In genomic region chr1:74135326-74135950, GRCm38 (mm10) we compare ENCODE assay signal across 32 mouse cellular contexts. TPM values are rescaled to one million over a fixed set of nuclear protein-coding genes. Genes with fewer than 3 reads are reported as not detected.
DNase-seq lines count a peak whose midpoint lies in the region; ATAC-seq and TF ChIP-seq lines count a peak whose summit lies in the region.
"Had no signal": no experiment of that assay in that cellular context is flagged by ENCODE, and none has a peak within 500 bp of the region (broad histone marks: within the 10 kb centered on the region; RNA-seq: fewer than 3 reads in every experiment).

No protein-coding gene starts in this region.

- peak; percentile 67 for ATAC-seq in common myeloid progenitor, adult 5-6 weeks (replicated peaks; ENCODE audit: low read depth, poor library complexity, severe bottlenecking)
- ATAC-seq in liver, embryonic 16.5 days (ENCODE audit: low read depth) = peak; percentile 37; the same call in 1 of the 2 replicates
- ATAC-seq in CD4-positive, CD25-positive, alpha-beta regulatory T cell, adult 4 months = no peak
- no peak for ATAC-seq in forebrain, embryonic 11.5 days (replicated peaks; ENCODE audit: low FRiP score)
- ATAC-seq: hindbrain, embryonic 16.5 days; intestine, embryonic 15.5 days had no signal

- no peaks in the 10 kb centered on the region for H3K9me3 ChIP-seq in CH12.LX (replicated peaks; ENCODE audit: low read length)
- H3K9me3 ChIP-seq in liver, embryonic 16.5 days (replicated peaks; ENCODE audit: control insufficient read depth, low read length) = no peaks in the 10 kb centered on the region
- no peaks in the 10 kb centered on the region for H3K9me3 ChIP-seq in forebrain, embryonic 11.5 days (ENCODE audit: control insufficient read depth, low read length)
- H3K9me3 ChIP-seq: embryonic facial prominence, embryonic 12.5 days; forebrain, embryonic 12.5 days; G1E; hindbrain, embryonic 10.5 days; intestine, embryonic 15.5 days; midbrain, embryonic 10.5 days; neural tube, embryonic 12.5 days had no signal

- in situ Hi-C loops in CH12.LX (cut with MboI; ENCODE audit: low pct_ligation_motif_present, low pct_unique_long_range_greater_than_20kb, low sequenced_read_pairs) = loop anchor here (5.0 kb wide), 1 partner anchor 233 kb away; no protein-coding TSS in a partner anchor

- no peak for TF ChIP-seq POLR2A in CH12.LX (IDR thresholded peaks at IDR 0.05; ENCODE audit: low read depth, low read length)

- H3K27ac ChIP-seq in CH12.LX (ENCODE audit: insufficient read depth, low read depth) = no peak overlapping the region
- H3K27ac ChIP-seq in liver, embryonic 16.5 days (ENCODE audit: low read length) = no peak overlapping the region
- H3K27ac ChIP-seq in forebrain, embryonic 11.5 days (ENCODE audit: low read depth, low read length) = no peak overlapping the region
- H3K27ac ChIP-seq: embryonic facial prominence, embryonic 12.5 days; forebrain, embryonic 12.5 days; hindbrain, embryonic 10.5 days; intestine, embryonic 15.5 days; layer of hippocampus, adult 2 months; midbrain, embryonic 10.5 days; neural tube, embryonic 12.5 days; stomach, postnatal 0 days had no signal

- dilution Hi-C loops in CH12.LX (cut with MboI; ENCODE audit: extremely low pct_ligation_motif_present, extremely low pct_unique_long_range_greater_than_20kb, low sequenced_read_pairs) = no loop called here

- H3K79me2 ChIP-seq in CH12.LX (replicated peaks; ENCODE audit: control insufficient read depth, extremely low read depth, insufficient read depth, poor library complexity, severe bottlenecking) = no peaks in the 10 kb centered on the region

- DNase-seq in 3T3-L1 (ENCODE audit: low read depth, low spot score) = peak; percentile 48
- no peak for DNase-seq in CH12.LX (ENCODE audit: extremely low read depth)
- no peak for DNase-seq in testis, postnatal 14 days (ENCODE audit: low spot score)
- no peak for DNase-seq in forebrain, embryonic 11.5 days (ENCODE audit: low spot score)
- DNase-seq: adrenal gland, postnatal 14 days; cerebellum, adult 9-11 months; gastrocnemius, postnatal 36 days; kidney, adult 8-10 months; kidney, postnatal 14 days; lung, adult 18-20 months; lung, postnatal 14 days; right cerebral cortex, postnatal 14 days had no signal

- no peaks in the 10 kb centered on the region for H3K36me3 ChIP-seq in CH12.LX (replicated peaks in 1 of 2; ENCODE audit: control insufficient read depth in 1 of 2, insufficient read depth in 1 of 2, low read length in 1 of 2)
- no peaks in the 10 kb centered on the region for H3K36me3 ChIP-seq in liver, embryonic 16.5 days (ENCODE audit: control insufficient read depth, insufficient read depth)
- H3K36me3 ChIP-seq in forebrain, embryonic 11.5 days (ENCODE audit: control insufficient read depth, insufficient read depth, low read length) = no peaks in the 10 kb centered on the region
- H3K36me3 ChIP-seq: embryonic facial prominence, embryonic 12.5 days; forebrain, embryonic 12.5 days; G1E; hindbrain, embryonic 10.5 days; intestine, embryonic 15.5 days; midbrain, embryonic 10.5 days; neural tube, embryonic 12.5 days had no signal

- WGBS in liver, embryonic 16.5 days (ENCODE audit: insufficient replicate concordance) = 29% methylated on average over 6 of the region's 6 CpGs
- WGBS in forebrain, embryonic 11.5 days = 83% methylated on average over 6 of the region's 6 CpGs

- H3K4me2 ChIP-seq in CH12.LX (ENCODE audit: insufficient read depth, low read depth, poor library complexity, severe bottlenecking) = no peak overlapping the region
- H3K4me2 ChIP-seq in liver, embryonic 16.5 days (ENCODE audit: low read depth, low read length) = no peak overlapping the region
- H3K4me2 ChIP-seq in forebrain, embryonic 11.5 days (ENCODE audit: low read depth, low read length, severe bottlenecking) = no peak overlapping the region
- H3K4me2 ChIP-seq: embryonic facial prominence, embryonic 12.5 days; forebrain, embryonic 12.5 days; heart, embryonic 11.5 days; intestine, embryonic 15.5 days; neural tube, embryonic 12.5 days had no signal

- no peak for TF ChIP-seq CTCF in CH12.LX (conservative IDR thresholded peaks at IDR 0.05 in 1 of 2, IDR thresholded peaks at IDR 0.05 in 1 of 2; ENCODE audit: low read depth in 2 of 2, low read length in 2 of 2)

- TF ChIP-seq EP300 in CH12.LX (IDR thresholded peaks at IDR 0.05; ENCODE audit: low read length) = no peak

- peaks cover 0 to 10% of the 10 kb centered on the region in 2 experiments; a peak in 2 of 4 replicates for H3K4me1 ChIP-seq in CH12.LX (ENCODE audit: control insufficient read depth in 1 of 2, insufficient read depth in 2 of 2)
- peaks cover 8% of the 10 kb centered on the region; the same call in 1 of the 2 replicates for H3K4me1 ChIP-seq in liver, embryonic 16.5 days (ENCODE audit: control insufficient read depth, low read depth, low read length)
- no peaks in the 10 kb centered on the region for H3K4me1 ChIP-seq in forebrain, embryonic 11.5 days (replicated peaks; ENCODE audit: control insufficient read depth, insufficient read depth, low read length)
- H3K4me1 ChIP-seq: embryonic facial prominence, embryonic 12.5 days; forebrain, embryonic 12.5 days; intestine, embryonic 15.5 days; midbrain, embryonic 10.5 days; neural tube, embryonic 12.5 days had no signal

- TF ChIP-seq RAD21 in CH12.LX (IDR thresholded peaks at IDR 0.05; ENCODE audit: low read depth, low read length) = no peak

- H3K4me3 ChIP-seq in CH12.LX (replicated peaks in 1 of 3; ENCODE audit: low read depth in 2 of 3, low read length in 2 of 3, poor library complexity in 1 of 3) = no peak overlapping the region
- no peak overlapping the region for H3K4me3 ChIP-seq in liver, embryonic 16.5 days (ENCODE audit: low read depth, low read length)
- H3K4me3 ChIP-seq in forebrain, embryonic 11.5 days (ENCODE audit: low read depth, low read length) = no peak overlapping the region
- H3K4me3 ChIP-seq: embryonic facial prominence, embryonic 12.5 days; forebrain, embryonic 12.5 days; hindbrain, embryonic 10.5 days; intestine, embryonic 15.5 days; layer of hippocampus, adult 2 months; midbrain, embryonic 10.5 days; neural tube, embryonic 12.5 days had no signal

- H3K9ac ChIP-seq in CH12.LX (ENCODE audit: insufficient read depth, low read depth) = no peak overlapping the region
- H3K9ac ChIP-seq in liver, embryonic 16.5 days (ENCODE audit: low read depth, low read length) = no peak overlapping the region
- no peak overlapping the region for H3K9ac ChIP-seq in forebrain, embryonic 11.5 days (ENCODE audit: low read length)
- H3K9ac ChIP-seq: embryonic facial prominence, embryonic 12.5 days; forebrain, embryonic 12.5 days; intestine, embryonic 15.5 days; neural tube, embryonic 12.5 days had no signal

- peaks cover 17% of the 10 kb centered on the region for H3K27me3 ChIP-seq in CH12.LX (replicated peaks)
- no peaks in the 10 kb centered on the region for H3K27me3 ChIP-seq in liver, embryonic 16.5 days (ENCODE audit: control insufficient read depth, insufficient read depth, low read depth, low read length)
- no peaks in the 10 kb centered on the region for H3K27me3 ChIP-seq in forebrain, embryonic 11.5 days (ENCODE audit: control insufficient read depth, insufficient read depth, low read length)
- H3K27me3 ChIP-seq: embryonic facial prominence, embryonic 12.5 days; forebrain, embryonic 12.5 days; intestine, embryonic 15.5 days; neural tube, embryonic 12.5 days had no signal

TF ChIP-seq in CH12.LX, 34 proteins besides CTCF, POLR2A, EP300 and RAD21:
- TF ChIP-seq MXI1 (IDR thresholded peaks at IDR 0.05; ENCODE audit: low read depth, low read length) (no peak), TBP (conservative IDR thresholded peaks at IDR 0.05; ENCODE audit: low read depth, low read length) (0 out of 2 replicates have a peak, but pooled peaks have one; percentile 24)

RNA-seq across cellular contexts. Expression of gene Rufy4, which starts 10.1 kb away (rescaled TPM):
- total RNA-seq in CH12.LX (2012; rRNA removed) = not detected in 2 replicates
- not detected in 2 replicates for total RNA-seq in CH12.LX (2014; rRNA removed)
- not detected in 2 replicates for polyA plus RNA-seq in CH12.LX (2012; ENCODE audit: insufficient read length, low read depth)
- total RNA-seq in common myeloid progenitor, adult 5-6 weeks (2017) = 3.8 and 4.0 TPM in 2 replicates
- 0.14 TPM in 1 of 2 replicates, not detected in the other for polyA plus RNA-seq in liver, embryonic 16.5 days (2015; fragmentation: Nextera tagmentation; extraction: Ambion mirVana)
- not detected for polyA plus RNA-seq in CD4-positive, CD25-positive, alpha-beta regulatory T cell, adult 4 months (2017; shearing (Covaris generic))
- 0.24 and 0.27 TPM in 2 replicates for polyA plus RNA-seq in forebrain, embryonic 11.5 days (2014; fragmentation: Nextera tagmentation; extraction: Ambion mirVana)
- total RNA-seq: layer of hippocampus, postnatal 25 days had no signal
- polyA plus RNA-seq: cortical plate, adult 2 months; G1E had no signal

RNA-seq across cellular contexts. Expression of gene Tns1, which starts 11.2 kb away (rescaled TPM):
- total RNA-seq in CH12.LX (2012; rRNA removed) (0.89 and 1.0 TPM in 2 replicates), CH12.LX (2014; rRNA removed) (0.40 and 0.89 TPM in 2 replicates)
- polyA plus RNA-seq in CH12.LX (2012; ENCODE audit: insufficient read length, low read depth) = 2.5 and 3.6 TPM in 2 replicates
- 15.4 and 39.4 TPM in 2 replicates for total RNA-seq in common myeloid progenitor, adult 5-6 weeks (2017)
- polyA plus RNA-seq in liver, embryonic 16.5 days (2015; fragmentation: Nextera tagmentation; extraction: Ambion mirVana) = 22.9 and 23.0 TPM in 2 replicates
- 10 to 100 TPM; 19.0 to 40.5 TPM for polyA plus RNA-seq in CD4-positive, CD25-positive, alpha-beta regulatory T cell, adult 4 months (2017; shearing (Covaris generic))
- polyA plus RNA-seq in forebrain, embryonic 11.5 days (2014; fragmentation: Nextera tagmentation; extraction: Ambion mirVana) = 15.6 and 17.1 TPM in 2 replicates

RNA-seq across cellular contexts. Expression of gene Cxcr2, which starts 18.4 kb away (rescaled TPM):
- 0.17 and 0.29 TPM in 2 replicates for total RNA-seq in CH12.LX (2012; rRNA removed)
- not detected in 2 replicates for total RNA-seq in CH12.LX (2014; rRNA removed)
- polyA plus RNA-seq in CH12.LX (2012; ENCODE audit: insufficient read length, low read depth) = 0.10 TPM in 1 of 2 replicates, not detected in the other
- total RNA-seq in common myeloid progenitor, adult 5-6 weeks (2017) = 9.4 and 9.6 TPM in 2 replicates
- polyA plus RNA-seq in liver, embryonic 16.5 days (2015; fragmentation: Nextera tagmentation; extraction: Ambion mirVana) = 1.8 and 2.7 TPM in 2 replicates
- not detected for polyA plus RNA-seq in CD4-positive, CD25-positive, alpha-beta regulatory T cell, adult 4 months (2017; shearing (Covaris generic))
- polyA plus RNA-seq in forebrain, embryonic 11.5 days (2014; fragmentation: Nextera tagmentation; extraction: Ambion mirVana) = 0.12 and 0.17 TPM in 2 replicates
- total RNA-seq: gastrocnemius, postnatal 36 days; layer of hippocampus, adult 2 months; layer of hippocampus, postnatal 25 days; left cerebral cortex, postnatal 10 days had no signal
- polyA plus RNA-seq: cortical plate, adult 2 months; forebrain, embryonic 12.5 days; G1E had no signal

RNA-seq across cellular contexts. Expression of gene Cxcr1, which starts 59.0 kb away (rescaled TPM):
- not detected in 2 replicates for total RNA-seq in CH12.LX (2012; rRNA removed)
- total RNA-seq in CH12.LX (2014; rRNA removed) = not detected in 2 replicates
- not detected in 2 replicates for polyA plus RNA-seq in CH12.LX (2012; ENCODE audit: insufficient read length, low read depth)
- total RNA-seq in common myeloid progenitor, adult 5-6 weeks (2017) = not detected in 2 replicates
- 0.07 TPM in 1 of 2 replicates, not detected in the other for polyA plus RNA-seq in liver, embryonic 16.5 days (2015; fragmentation: Nextera tagmentation; extraction: Ambion mirVana)
- polyA plus RNA-seq in CD4-positive, CD25-positive, alpha-beta regulatory T cell, adult 4 months (2017; shearing (Covaris generic)) = not detected
- not detected in 2 replicates for polyA plus RNA-seq in forebrain, embryonic 11.5 days (2014; fragmentation: Nextera tagmentation; extraction: Ambion mirVana)
- total RNA-seq: adrenal gland, postnatal 14 days; gastrocnemius, postnatal 36 days; layer of hippocampus, adult 2 months; layer of hippocampus, postnatal 25 days; left cerebral cortex, postnatal 10 days had no signal
- polyA plus RNA-seq: cortical plate, adult 2 months; embryonic facial prominence, embryonic 12.5 days; forebrain, embryonic 12.5 days; G1E; heart, embryonic 11.5 days; heart, postnatal 0 days; hindbrain, embryonic 10.5 days; hindbrain, embryonic 16.5 days; intestine, embryonic 15.5 days; limb, embryonic 11.5 days; midbrain, embryonic 10.5 days; neural tube, embryonic 12.5 days; urinary bladder, adult 2 months had no signal

Comparison
In these comparisons a context has a peak if more than half of its experiments do, and no peak if none do; other contexts are left out.
1. ATAC-seq: peak in common myeloid progenitor, adult 5-6 weeks (single experiment) and liver, embryonic 16.5 days (single experiment); none in CD4-positive, CD25-positive, alpha-beta regulatory T cell, adult 4 months (single experiment) and forebrain, embryonic 11.5 days (single experiment).